Mouse (Mus musculus) forebrain, embryonic 16.5 days (tissue): ENCODE measurements around the gene Rnf220. TPM values are rescaled to one million over a fixed set of nuclear protein-coding genes. Genes with fewer than 3 reads are reported as not detected.

ENCODE experiments used
- ATAC-seq: fragments of 200-750 bp; cut with Nextera tagmentation; 2 replicates; pipeline ENCODE4 v1.8.0; 2017; ENCODE audit warnings: mild to moderate bottlenecking, moderate library complexity
- H3K27ac ChIP-seq: fragments of 300-500 bp; sonication (generic); 2 replicates; pipeline ENCODE4 v1.5.1; 2014; ENCODE audit warnings: low read length, control low read depth
- H3K27me3 ChIP-seq: fragments of 300-500 bp; sonication (generic); replicated peaks from 2 replicates; pipeline ENCODE4 v1.6.1; 2014; ENCODE audit warnings: low read length; ENCODE audit not compliant: control insufficient read depth, insufficient read depth
- H3K36me3 ChIP-seq: fragments of 300-500 bp; sonication (generic); 2 replicates; pipeline ENCODE4 v1.6.1; 2014; ENCODE audit not compliant: control insufficient read depth, insufficient read depth
- H3K4me1 ChIP-seq: fragments of 300-500 bp; sonication (generic); replicated peaks from 2 replicates; pipeline ENCODE4 v1.6.1; 2014; ENCODE audit warnings: low read length; ENCODE audit not compliant: control insufficient read depth, insufficient read depth
- H3K4me2 ChIP-seq: fragments of 300-500 bp; sonication (generic); 2 replicates; pipeline ENCODE4 v1.6.1; 2014; ENCODE audit warnings: mild to moderate bottlenecking, low read length, control low read depth
- H3K4me3 ChIP-seq: fragments of 300-500 bp; sonication (generic); replicated peaks from 2 replicates; pipeline ENCODE4 v1.5.1; 2014; ENCODE audit warnings: mild to moderate bottlenecking, low read length, control low read depth
- H3K9ac ChIP-seq: fragments of 300-500 bp; sonication (generic); replicated peaks from 2 replicates; pipeline ENCODE4 v1.6.1; 2014; ENCODE audit warnings: low read depth, low read length, control low read depth
- H3K9me3 ChIP-seq: fragments of 300-500 bp; sonication (generic); 2 replicates; pipeline ENCODE4 v1.6.1; 2016; ENCODE audit warnings: low read length; ENCODE audit not compliant: control insufficient read depth
- WGBS: fragments of 180-500 bp; shearing (Covaris S2); extraction: QIAGEN DNeasy Blood & Tissue Kit; methylation state at CpG from one replicate; pipeline ENCODE4 v1.1.7; 2014; 5-methylcytosine and 5-hydroxymethylcytosine counted together
- polyA plus RNA-seq: library from polyadenylated mRNA; unstranded; fragments of >200 nt; fragmentation: Nextera tagmentation; extraction: Ambion mirVana; gene quantifications from 2 replicates; pipeline ENCODE4 v1.2.1, GENCODE M21; 2015

Gene Rnf220
- polyA plus RNA-seq, 1 experiment from 2014 or later, result 129 TPM

DNA sequence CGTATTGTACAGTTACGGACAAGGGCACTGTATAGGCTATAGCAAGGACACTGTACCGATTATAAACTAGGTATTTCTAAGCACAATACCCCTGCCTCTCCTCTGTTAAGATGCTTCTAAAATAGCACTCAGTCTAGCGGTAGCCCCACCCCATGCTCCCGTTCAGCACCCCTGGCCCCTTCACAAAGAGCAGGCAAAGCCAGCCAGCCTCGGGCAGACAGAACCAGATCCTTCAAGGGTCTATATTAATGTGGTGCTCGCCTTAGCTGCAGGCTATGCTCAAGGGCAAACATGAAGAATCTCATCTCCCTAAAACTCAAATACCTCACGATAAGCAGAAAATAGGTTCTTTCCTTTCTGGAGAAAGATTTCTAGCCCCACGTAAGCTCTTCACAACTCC lies 67.2 kb downstream of the Rnf220 start:
- 0 out of 2 replicates have a peak, but pooled peaks cover 2% of the 10 kb centered on the region for H3K4me1 ChIP-seq
- 0 out of 2 replicates have a peak, but pooled peaks cover 4% of the 10 kb centered on the region for H3K27me3 ChIP-seq
- H3K9me3 ChIP-seq, result no peaks in the 10 kb centered on the region
- no peaks in the 10 kb centered on the region for H3K36me3 ChIP-seq
- WGBS, result 67% methylated on average over 9 of the region's 9 CpGs
- ATAC-seq, result no peak
- no peak overlapping the region for H3K4me3 ChIP-seq
- H3K4me2 ChIP-seq, result no peak overlapping the region
- H3K9ac ChIP-seq, result no peak overlapping the region
- no peak overlapping the region for H3K27ac ChIP-seq

DNA sequence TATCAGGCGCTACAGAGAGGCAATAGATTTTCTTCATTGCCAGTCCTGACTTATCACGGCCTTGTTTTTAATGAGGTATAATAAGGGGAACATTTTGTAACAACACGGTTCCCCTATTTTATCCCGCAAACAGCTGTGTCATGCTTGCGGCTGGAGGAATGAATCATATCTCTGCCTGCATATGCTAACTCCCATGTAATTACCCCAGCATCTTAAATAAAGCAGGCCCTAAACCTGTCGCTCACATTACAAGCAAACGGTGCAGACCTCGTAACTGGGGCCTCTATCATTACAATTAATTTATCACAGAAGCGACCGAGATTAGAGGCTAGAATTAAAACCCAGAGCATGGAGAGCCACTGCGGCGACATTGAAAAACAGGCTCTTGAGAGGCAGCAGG lies 69.3 kb downstream of the Rnf220 start:
- Histone ChIP-seq H3K27me3 (0 out of 2 replicates have a peak, but pooled peaks cover under 1% of the 10 kb centered on the region), H3K27ac (no peak overlapping the region), H3K36me3 (no peaks in the 10 kb centered on the region), H3K4me1 (no peaks in the 10 kb centered on the region), H3K9me3 (no peaks in the 10 kb centered on the region), H3K4me3 (no peak overlapping the region), H3K4me2 (no peak overlapping the region), H3K9ac (no peak overlapping the region)
- WGBS, result 42% methylated on average over 12 of the region's 12 CpGs
- no peak for ATAC-seq

DNA sequence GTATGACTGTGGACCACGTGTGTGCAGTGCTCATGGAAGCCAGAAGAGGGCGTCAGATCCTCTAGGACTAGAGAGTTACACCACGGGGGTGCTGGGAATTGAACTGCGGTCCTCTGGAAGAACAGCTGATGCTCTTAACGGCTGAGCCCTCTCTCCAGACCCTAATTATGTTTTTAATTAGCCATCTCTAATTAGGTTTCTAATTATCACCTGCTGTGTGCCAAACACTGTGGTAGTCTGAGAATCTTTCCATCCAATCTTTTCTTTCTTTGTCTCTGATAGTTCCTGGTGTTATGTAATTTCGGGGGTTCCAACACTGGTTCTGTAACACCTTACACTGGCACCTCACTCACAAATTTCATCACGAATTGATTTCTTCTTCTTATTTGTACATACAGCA lies 75.8 kb downstream of the Rnf220 start:
- ATAC-seq, result no peak
- no peaks in the 10 kb centered on the region for H3K9me3 ChIP-seq
- H3K4me3 ChIP-seq, result no peak overlapping the region
- no peak overlapping the region for H3K27ac ChIP-seq
- whole genome bisulfite sequencing, result 55% methylated on average over 7 of the region's 7 CpGs
- H3K4me1 ChIP-seq, result no peaks in the 10 kb centered on the region
- no peak overlapping the region for H3K9ac ChIP-seq
- H3K36me3 ChIP-seq, result no peaks in the 10 kb centered on the region
- H3K27me3 ChIP-seq, result no peaks in the 10 kb centered on the region
- H3K4me2 ChIP-seq, result no peak overlapping the region

DNA sequence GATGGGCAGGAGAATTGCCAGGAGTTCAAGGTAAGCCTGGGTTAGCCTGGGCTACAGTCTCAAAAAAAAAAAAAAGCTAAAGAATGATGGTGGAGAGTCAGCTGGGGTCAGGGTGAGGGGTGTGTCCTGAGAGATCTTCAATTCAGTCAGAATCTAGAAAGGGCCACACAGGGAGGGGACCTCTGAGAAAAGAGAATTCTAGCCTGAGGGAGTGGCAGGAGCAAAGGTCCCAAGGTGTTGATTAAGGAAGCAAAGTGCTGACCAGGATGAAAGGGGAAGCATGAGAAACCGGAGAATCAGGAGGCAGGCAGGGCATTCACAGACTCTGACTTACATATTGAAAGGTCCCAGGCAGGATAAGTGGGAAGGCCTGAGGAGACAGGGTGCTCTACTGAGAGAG lies 80.0 kb downstream of the Rnf220 start:
- H3K4me3 ChIP-seq, result no peak overlapping the region
- no peaks in the 10 kb centered on the region; the same call in 1 of the 2 replicates for H3K4me1 ChIP-seq
- WGBS, result 44% methylated on average over 1 of the region's 1 CpGs
- no peak overlapping the region for H3K4me2 ChIP-seq
- H3K36me3 ChIP-seq, result no peaks in the 10 kb centered on the region
- no peak overlapping the region for H3K27ac ChIP-seq
- no peak overlapping the region for H3K9ac ChIP-seq
- no peak for ATAC-seq
- no peaks in the 10 kb centered on the region for H3K27me3 ChIP-seq
- H3K9me3 ChIP-seq, result no peaks in the 10 kb centered on the region

DNA sequence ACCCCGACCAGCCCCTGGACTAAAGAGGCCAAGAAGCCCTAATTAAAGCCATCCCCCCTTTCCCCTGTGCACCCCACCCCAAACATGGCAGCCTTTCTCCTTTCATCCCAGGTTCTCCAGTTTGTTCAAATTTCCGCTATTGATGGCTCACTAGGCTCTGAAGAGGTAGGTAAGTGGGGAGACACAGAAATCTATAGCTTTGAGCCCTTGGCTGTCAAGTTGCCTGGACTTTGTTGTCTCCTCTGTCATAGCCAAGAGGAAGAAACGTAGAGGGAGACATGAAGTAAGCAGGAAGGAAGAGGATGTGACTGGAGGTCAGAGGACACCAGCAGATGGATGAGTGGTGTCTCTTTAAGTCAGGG lies 86.8 kb downstream of the Rnf220 start:
- H3K27ac ChIP-seq, result no peak overlapping the region
- no peak overlapping the region for H3K9ac ChIP-seq
- no peak overlapping the region for H3K4me2 ChIP-seq
- no peak overlapping the region for H3K4me3 ChIP-seq
- H3K27me3 ChIP-seq, result no peaks in the 10 kb centered on the region; the same call in 1 of the 2 replicates
- H3K4me1 ChIP-seq, result peaks cover 27% of the 10 kb centered on the region
- no peaks in the 10 kb centered on the region for H3K9me3 ChIP-seq
- H3K36me3 ChIP-seq, result no peaks in the 10 kb centered on the region
- ATAC-seq, result no peak
- WGBS, result 13% methylated on average over 3 of the region's 3 CpGs

DNA sequence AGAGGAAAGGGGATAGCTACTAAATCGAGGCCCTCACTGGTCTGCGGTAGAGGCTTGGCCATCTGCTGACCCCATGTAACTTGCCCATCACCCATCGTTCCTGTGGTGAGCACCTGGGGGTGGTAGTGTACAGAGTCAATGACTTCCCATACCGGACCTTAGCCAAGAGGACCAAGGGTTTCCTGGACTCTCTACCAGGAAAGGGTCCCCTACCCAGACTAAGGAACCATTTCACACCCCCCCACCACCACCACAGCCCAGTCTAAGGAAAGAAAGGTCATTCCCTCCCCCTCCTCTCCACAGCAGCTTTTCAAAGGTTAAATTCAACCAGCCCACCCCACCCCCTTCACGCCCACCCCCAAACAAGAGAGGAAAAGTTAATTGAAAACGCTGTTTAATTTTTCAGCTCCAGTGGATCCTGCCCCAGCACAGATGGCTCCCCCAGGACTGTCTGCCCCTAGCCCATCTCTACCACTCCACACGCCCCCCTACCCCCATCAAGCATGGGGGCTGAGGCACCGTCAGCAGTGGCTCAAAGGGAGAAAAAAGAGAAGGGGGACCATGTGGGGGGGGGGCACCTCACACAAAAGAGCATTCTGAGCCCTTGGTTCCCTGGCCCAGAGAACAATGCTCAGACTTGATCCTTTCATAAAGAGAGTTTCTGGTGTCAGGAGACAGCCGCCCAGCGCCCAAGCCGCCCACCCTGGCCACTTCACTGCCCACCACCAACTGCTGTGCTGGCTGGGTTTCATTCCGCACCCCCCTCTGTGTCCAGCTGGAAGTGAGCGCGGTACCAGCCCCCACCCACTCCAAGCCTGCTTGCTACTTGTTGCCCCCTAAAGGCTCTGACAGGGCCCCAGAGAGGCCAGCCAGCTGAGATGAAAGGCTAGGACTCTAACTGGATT lies 87.5 kb downstream of the Rnf220 start:
- H3K4me1 ChIP-seq, result peaks cover 32% of the 10 kb centered on the region
- no peak overlapping the region for H3K27ac ChIP-seq
- H3K9me3 ChIP-seq, result no peaks in the 10 kb centered on the region
- ATAC-seq, result peak; percentile 15; the same call in 1 of the 2 replicates
- no peak overlapping the region for H3K4me2 ChIP-seq
- no peaks in the 10 kb centered on the region; the same call in 1 of the 2 replicates for H3K27me3 ChIP-seq
- no peak overlapping the region for H3K9ac ChIP-seq
- WGBS, result 27% methylated on average over 14 of the region's 14 CpGs
- H3K36me3 ChIP-seq, result no peaks in the 10 kb centered on the region
- H3K4me3 ChIP-seq, result no peak overlapping the region

DNA sequence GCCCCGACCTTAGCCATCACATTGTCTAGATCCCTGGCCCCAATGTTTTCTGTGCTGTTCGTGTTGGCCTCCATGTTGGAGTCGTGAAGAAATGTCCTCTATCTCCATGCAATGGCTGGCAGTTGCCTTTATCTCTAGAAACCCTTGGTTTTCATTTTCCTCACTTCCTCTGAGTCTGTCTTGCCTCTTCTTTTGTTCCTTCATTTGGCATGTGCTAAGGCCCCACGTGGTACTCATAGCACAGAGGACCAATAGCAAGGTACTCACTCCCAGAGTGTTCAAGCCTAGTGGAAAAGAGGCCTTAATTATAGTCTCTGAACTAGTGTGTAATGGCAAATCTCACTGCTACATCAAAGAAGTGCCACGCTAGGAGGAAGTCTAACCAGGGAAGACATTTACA lies 88.9 kb downstream of the Rnf220 start:
- 83% methylated on average over 5 of the region's 5 CpGs for WGBS
- no peak overlapping the region for H3K9ac ChIP-seq
- H3K36me3 ChIP-seq, result no peaks in the 10 kb centered on the region
- no peak overlapping the region for H3K27ac ChIP-seq
- no peaks in the 10 kb centered on the region for H3K9me3 ChIP-seq
- H3K4me3 ChIP-seq, result no peak overlapping the region
- no peak for ATAC-seq
- no peak overlapping the region for H3K4me2 ChIP-seq
- no peaks in the 10 kb centered on the region; the same call in 1 of the 2 replicates for H3K27me3 ChIP-seq
- H3K4me1 ChIP-seq, result peaks cover 33% of the 10 kb centered on the region

DNA sequence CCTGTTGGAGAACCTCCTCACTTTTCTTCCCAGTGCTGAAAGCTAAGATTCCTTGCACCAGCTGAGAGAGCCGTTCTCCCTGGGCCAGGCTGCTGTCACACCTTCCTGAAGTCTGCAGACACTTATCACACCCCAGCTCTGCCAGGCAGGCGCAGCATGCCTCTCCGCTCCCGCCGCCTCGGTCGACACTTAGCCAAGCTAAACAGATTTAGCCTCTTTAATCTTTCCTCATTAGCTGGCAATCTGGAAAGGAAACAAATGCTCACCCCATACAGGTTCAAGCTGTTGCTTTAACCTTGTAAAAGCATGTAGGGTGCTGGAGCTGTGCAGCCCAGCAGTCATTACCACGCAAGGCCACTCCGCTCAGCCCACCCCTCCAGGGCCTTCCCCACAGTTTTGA lies 90.9 kb downstream of the Rnf220 start:
- no peaks in the 10 kb centered on the region; the same call in 1 of the 2 replicates for H3K27me3 ChIP-seq
- 16% methylated on average over 9 of the region's 9 CpGs for WGBS
- no peaks in the 10 kb centered on the region for H3K36me3 ChIP-seq
- H3K4me1 ChIP-seq, result peaks cover 30% of the 10 kb centered on the region
- no peak overlapping the region for H3K4me2 ChIP-seq
- no peak overlapping the region for H3K9ac ChIP-seq
- peak; percentile 62 for ATAC-seq
- no peak overlapping the region for H3K27ac ChIP-seq
- H3K9me3 ChIP-seq, result no peaks in the 10 kb centered on the region
- H3K4me3 ChIP-seq, result no peak overlapping the region

DNA sequence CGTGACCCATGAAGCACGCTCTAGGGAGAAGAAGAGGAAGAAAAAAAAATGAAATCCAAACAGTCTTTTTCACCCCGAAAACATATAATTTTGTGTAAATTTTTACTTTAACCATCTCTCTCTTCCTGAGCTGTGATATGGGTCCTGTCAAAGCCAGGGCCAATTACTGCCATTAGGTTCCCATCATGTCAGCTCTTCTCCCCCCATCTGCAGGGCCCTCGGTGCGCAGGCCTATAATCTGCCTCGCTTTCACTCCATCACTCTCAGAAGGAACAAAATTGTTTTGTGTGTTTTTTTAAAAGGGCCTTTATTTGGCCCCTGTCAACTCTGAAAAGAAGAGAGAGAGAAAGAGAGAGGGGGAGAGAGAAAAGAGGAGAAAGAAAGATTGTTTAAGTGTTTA lies 91.6 kb downstream of the Rnf220 start:
- Histone ChIP-seq H3K27me3 (no peaks in the 10 kb centered on the region; the same call in 1 of the 2 replicates), H3K4me2 (no peak overlapping the region), H3K27ac (no peak overlapping the region), H3K9ac (no peak overlapping the region), H3K9me3 (no peaks in the 10 kb centered on the region), H3K36me3 (no peaks in the 10 kb centered on the region), H3K4me3 (no peak overlapping the region), H3K4me1 (peaks cover 30% of the 10 kb centered on the region)
- ATAC-seq, result peak; percentile 81
- whole genome bisulfite sequencing, result 50% methylated on average over 6 of the region's 6 CpGs
